Comparison of ENCODE assay signal across 8 mouse cellular contexts in the genomic region with DNA sequence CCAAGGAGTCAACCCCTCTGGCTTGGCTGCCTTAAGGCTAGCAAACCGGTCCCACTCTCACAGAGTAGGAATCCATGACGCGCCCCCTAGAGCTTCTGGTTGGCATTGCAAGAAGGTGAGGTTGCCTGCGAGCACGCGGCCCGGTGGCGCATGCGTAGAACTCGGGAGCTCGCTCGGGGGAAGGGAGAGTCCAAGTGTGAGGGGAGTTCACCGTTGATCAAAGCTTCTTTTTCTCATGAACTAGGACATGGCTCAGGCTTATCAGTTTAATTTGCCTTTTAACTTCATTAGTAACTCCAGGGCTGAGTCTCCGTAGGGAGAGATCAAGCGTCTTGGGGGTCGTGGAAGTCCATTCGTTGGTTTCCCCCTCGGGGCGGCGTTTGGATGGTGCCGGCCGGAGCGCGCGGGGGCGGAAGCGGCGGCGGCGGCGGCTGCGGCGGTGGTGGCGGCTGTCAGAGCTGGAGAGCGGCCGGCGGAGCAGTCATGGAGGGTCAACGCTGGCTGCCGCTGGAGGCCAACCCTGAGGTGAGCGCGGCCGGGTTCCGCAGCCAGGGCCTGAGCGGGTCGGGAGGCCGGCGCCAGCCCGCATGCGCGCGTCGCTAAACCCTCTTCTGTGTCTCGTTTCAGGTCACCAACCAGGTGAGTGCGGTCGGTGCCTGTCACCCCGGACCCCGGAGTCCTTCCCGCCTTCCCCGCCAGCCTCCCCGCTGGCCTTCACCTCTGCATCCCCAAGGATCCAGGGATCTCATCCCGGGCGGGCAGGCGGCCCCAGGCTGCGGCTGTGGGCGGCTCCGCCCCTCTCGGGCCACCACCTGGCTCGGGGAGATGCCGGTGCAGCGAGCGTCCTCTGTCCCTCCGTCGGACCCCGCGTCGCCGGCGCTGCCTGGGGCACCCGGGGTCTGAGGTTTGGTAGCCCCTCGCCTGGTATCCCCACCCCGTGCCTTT. TPM values are rescaled to one million over a fixed set of nuclear protein-coding genes. Genes with fewer than 3 reads are reported as not detected.
DNase-seq lines count a peak whose midpoint lies in the region; ATAC-seq and TF ChIP-seq lines count a peak whose summit lies in the region.

A gene (plus strand): TSS at position 387 of the 945 bp plus-strand sequence.

- TF ChIP-seq POLR2A in cortical plate, adult 2 months (IDR thresholded peaks at IDR 0.05; ENCODE audit: extremely low read depth, insufficient read depth, low read length): 0 out of 2 replicates have a peak, but pooled peaks have one; percentile 13

- TF ChIP-seq CTCF in cortical plate, adult 2 months (IDR thresholded peaks at IDR 0.05; ENCODE audit: extremely low read depth, insufficient read depth, low read length): peak; percentile 83

- ATAC-seq in activated CD4-positive, CD25-positive, alpha-beta regulatory T cell, adult 4 months: peak; percentile 85
- peak; percentile 91 for ATAC-seq in megakaryocyte progenitor cell, adult 5-6 weeks (replicated peaks; ENCODE audit: poor library complexity)

- peak within 1 kb of the TSS; percentile 77 for H3K4me3 ChIP-seq in cortical plate, adult 2 months (ENCODE audit: insufficient read depth, low read length)

- H3K27ac ChIP-seq in cortical plate, adult 2 months (ENCODE audit: insufficient read depth, low read length): peak within 1 kb of the TSS; percentile 86

- H3K4me1 ChIP-seq in cortical plate, adult 2 months (ENCODE audit: control insufficient read depth, insufficient read depth, low read length): 0 out of 2 replicates have a peak, but pooled peaks cover 2% of the 10 kb centered on the region

- peak; percentile 99 for DNase-seq in gastrocnemius, postnatal 10 days
- peak; percentile 98 for DNase-seq in induced T-regulatory cell, adult 2 months (ENCODE audit: low read depth)
- DNase-seq in left cerebral cortex, adult 9 months (ENCODE audit: low spot score in 2 of 2): peak; percentile 76 to 98
- peak; percentile 99 for DNase-seq in right cerebral cortex, postnatal 14 days
- peak; percentile 95 to 96 for DNase-seq in urinary bladder, postnatal 36 days (ENCODE audit: low spot score in 2 of 2)

RNA-seq across cellular contexts. Expression of the gene that starts here (rescaled TPM):
- polyA plus RNA-seq in activated CD4-positive, CD25-positive, alpha-beta regulatory T cell, adult 4 months (2017; shearing (Covaris generic)): 10 to 100 TPM; 82.0 to 89.3 TPM
- polyA plus RNA-seq in cortical plate, adult 2 months (2012; rRNA removed): 51.4 and 52.3 TPM in 2 replicates
- 10 to 100 TPM; 41.4 to 43.3 TPM for total RNA-seq in gastrocnemius, postnatal 10 days (2021)
- 105 and 128 TPM in 2 replicates for total RNA-seq in megakaryocyte progenitor cell, adult 5-6 weeks (2015)
- total RNA-seq in megakaryocyte progenitor cell, adult 5-6 weeks (2017): 56.0 and 81.0 TPM in 2 replicates

Comparison
In these comparisons a context has a peak if more than half of its experiments do, and no peak if none do; other contexts are left out.
1. Peak in every context shown above with its lines: DNase-seq, ATAC-seq, H3K4me3 ChIP-seq and H3K27ac ChIP-seq.